Mouse (Mus musculus) bone marrow macrophage, adult 2 months (primary cell): ENCODE data around the gene Spsb3.

Experiments
- CTCF ChIP-seq: IDR thresholded peaks from 2 replicates; pipeline ENCODE4 v1.5.1; 2012; ENCODE audit warnings: low read depth, mild to moderate bottlenecking, low read length, moderate library complexity
- POLR2A ChIP-seq: IDR thresholded peaks from 2 replicates; pipeline ENCODE4 v1.6.1; 2012; ENCODE audit warnings: mild to moderate bottlenecking, low read depth, low read length, borderline replicate concordance

GRCm38 (mm10) chr17:24896993-24897269 lies 10.5 kb downstream of the Spsb3 start:
- TF ChIP-seq CTCF (no peak), POLR2A (no peak)
